Mouse (Mus musculus) effector memory CD4-positive, alpha-beta T cell, adult 7 months (primary cell): ENCODE results near the gene Mob2. TPM values are rescaled to one million over a fixed set of nuclear protein-coding genes. Genes with fewer than 3 reads are reported as not detected.

Experiments
- polyA plus RNA-seq: library from polyadenylated mRNA; unstranded; fragments of 100-300 nt; shearing (Covaris generic); gene quantifications from one replicate; pipeline ENCODE4 v1.2.1, GENCODE M21; 2017

Mob2 gene
- polyA plus RNA-seq = 132 TPM

DNA sequence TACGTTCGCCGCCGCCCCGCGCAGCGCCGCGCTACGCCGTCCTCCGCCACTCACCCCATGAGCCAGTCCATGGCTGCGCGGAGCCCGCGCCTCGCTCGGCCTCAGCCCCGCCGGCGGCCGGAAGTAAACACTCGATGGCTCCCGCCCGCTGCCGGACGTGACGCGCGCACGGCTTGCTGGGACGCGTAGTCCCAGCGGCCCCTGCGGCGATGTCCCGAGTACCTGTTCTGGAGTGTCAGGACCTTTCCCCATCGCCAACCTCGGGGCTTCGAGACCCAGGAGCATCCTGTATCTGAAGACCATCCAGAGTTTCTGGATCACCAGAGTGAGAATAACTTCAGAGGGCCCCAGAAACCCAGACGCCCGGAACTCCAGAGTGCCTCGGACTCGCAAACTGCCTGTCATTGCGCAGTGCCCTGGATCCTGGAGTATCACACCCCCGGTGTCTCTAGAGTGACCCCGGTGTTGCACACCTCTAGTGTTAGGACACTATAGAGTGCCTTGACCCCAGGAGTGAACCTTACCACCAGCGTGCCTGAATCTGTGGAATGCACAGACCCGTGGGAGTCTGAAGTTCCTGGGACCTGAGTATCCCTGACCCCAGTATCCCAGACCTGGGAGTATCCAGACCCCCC, at the start of gene Mob2:
Gene Mob2 (minus strand): TSS at position 135 of the 635 bp plus-strand sequence.

DNA sequence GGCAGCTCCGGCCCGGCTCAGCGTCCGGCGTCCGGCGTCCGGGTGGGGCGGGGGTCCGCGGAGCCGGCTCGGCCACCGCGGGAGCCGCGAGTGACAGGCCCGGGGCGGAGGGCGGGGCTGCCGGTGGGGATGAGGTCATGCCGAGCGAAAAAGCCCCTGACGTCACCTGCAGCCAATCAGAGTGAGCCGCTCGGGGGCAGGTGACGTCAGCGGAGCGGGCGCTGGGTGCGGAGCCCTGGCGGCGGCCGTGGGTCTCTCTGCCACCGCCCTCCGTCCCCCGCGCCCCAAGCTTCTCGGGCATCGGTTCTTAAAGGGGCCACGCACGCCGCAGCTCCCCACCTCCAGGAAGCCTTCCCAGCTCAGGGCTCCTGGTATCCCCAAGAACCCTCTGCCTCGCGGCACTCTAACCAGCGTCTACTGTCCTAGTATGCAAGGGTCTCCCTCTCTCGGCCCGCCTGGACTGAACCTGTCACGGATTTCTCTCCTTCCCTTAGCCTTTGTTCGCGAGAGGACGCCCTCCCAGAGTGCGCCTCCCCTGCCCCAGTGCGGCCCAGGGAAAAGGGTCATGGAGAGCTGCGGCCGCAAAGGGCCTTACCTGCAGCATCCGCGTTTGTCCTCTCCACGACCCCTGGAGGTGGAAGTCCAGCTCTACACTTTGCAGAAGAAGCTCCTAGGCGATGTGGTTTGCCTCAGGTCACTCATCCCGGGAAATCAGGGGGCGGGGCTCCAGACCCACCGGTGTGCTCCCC, 34.5 kb upstream of the Mob2 start, which contains the start of gene Dusp8:
Gene Dusp8 (minus strand): TSS at position 661 of the 749 bp plus-strand sequence.

Other genes with a start within 250 kb of the Mob2 start
- gene Muc5b, start 222.0 kb downstream of the Mob2 start, polyA plus RNA-seq = not detected
- 79.1 TPM for gene Tollip, start 142.6 kb downstream of the Mob2 start, polyA plus RNA-seq
- gene Brsk2, start 111.3 kb downstream of the Mob2 start, polyA plus RNA-seq = 0.39 TPM
- 32.7 TPM for gene Dusp8, start 34.8 kb upstream of the Mob2 start, polyA plus RNA-seq
- gene Gm45618, start 59.7 kb upstream of the Mob2 start, polyA plus RNA-seq = 1.2 TPM
- not detected for gene Gm39115, start 75.0 kb upstream of the Mob2 start, polyA plus RNA-seq
- gene Gm45337, start 83.5 kb upstream of the Mob2 start, polyA plus RNA-seq = not detected
- gene Gm29735, start 96.0 kb upstream of the Mob2 start, polyA plus RNA-seq = not detected
- gene Gm4553, start 104.7 kb upstream of the Mob2 start, polyA plus RNA-seq = not detected
- not detected for gene Krtap5-2, start 114.9 kb upstream of the Mob2 start, polyA plus RNA-seq
- gene Gm10153, start 129.3 kb upstream of the Mob2 start, polyA plus RNA-seq = not detected
- not detected for gene Krtap5-3, start 140.3 kb upstream of the Mob2 start, polyA plus RNA-seq
- gene Gm7579, start 150.8 kb upstream of the Mob2 start, polyA plus RNA-seq = not detected
- not detected for gene Krtap5-5, start 168.9 kb upstream of the Mob2 start, polyA plus RNA-seq
- not detected for gene Gm40460, start 180.0 kb upstream of the Mob2 start, polyA plus RNA-seq
- gene Gm2431, start 197.3 kb upstream of the Mob2 start, polyA plus RNA-seq = not detected
- gene Gm4559, start 213.3 kb upstream of the Mob2 start, polyA plus RNA-seq = not detected
- not detected for gene Krtap5-1, start 236.1 kb upstream of the Mob2 start, polyA plus RNA-seq
- gene Krtap5-4, start 242.5 kb upstream of the Mob2 start, polyA plus RNA-seq = not detected